Mouse (Mus musculus) lung, postnatal 14 days (tissue): ENCODE measurements around the gene Olfr1396.
A peak's percentile ranks its signal among the peaks of the same experiment; 100 is the strongest.

Experiments used
- DNase-seq: peaks from one replicate; pipeline ENCODE4 v3.0.0; 2021

The Olfr1396 gene

DNA sequence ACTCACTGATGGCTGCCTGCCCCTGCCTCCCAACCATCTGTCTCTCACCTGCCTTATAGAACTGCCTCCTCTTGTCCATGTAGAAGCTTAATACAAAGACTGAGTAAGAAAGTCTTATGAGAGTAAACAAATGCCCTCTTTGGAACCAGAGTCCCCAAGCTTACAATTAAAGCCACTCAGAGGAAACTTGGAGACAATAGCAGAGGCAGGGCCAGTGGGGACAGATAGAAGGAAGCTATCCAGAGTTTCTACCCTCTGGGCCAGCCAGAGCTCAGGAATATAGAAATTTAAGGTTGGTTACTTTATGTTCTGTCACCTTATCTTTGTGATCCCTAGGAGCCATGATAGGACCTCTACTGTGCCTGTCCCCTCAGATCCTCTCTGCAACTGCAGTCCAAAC is at the start of gene Olfr1396:
Gene Olfr1396, minus strand, starts transcription at position 101 of the 400 bp plus-strand sequence.
- DNase-seq: no peak

DNA sequence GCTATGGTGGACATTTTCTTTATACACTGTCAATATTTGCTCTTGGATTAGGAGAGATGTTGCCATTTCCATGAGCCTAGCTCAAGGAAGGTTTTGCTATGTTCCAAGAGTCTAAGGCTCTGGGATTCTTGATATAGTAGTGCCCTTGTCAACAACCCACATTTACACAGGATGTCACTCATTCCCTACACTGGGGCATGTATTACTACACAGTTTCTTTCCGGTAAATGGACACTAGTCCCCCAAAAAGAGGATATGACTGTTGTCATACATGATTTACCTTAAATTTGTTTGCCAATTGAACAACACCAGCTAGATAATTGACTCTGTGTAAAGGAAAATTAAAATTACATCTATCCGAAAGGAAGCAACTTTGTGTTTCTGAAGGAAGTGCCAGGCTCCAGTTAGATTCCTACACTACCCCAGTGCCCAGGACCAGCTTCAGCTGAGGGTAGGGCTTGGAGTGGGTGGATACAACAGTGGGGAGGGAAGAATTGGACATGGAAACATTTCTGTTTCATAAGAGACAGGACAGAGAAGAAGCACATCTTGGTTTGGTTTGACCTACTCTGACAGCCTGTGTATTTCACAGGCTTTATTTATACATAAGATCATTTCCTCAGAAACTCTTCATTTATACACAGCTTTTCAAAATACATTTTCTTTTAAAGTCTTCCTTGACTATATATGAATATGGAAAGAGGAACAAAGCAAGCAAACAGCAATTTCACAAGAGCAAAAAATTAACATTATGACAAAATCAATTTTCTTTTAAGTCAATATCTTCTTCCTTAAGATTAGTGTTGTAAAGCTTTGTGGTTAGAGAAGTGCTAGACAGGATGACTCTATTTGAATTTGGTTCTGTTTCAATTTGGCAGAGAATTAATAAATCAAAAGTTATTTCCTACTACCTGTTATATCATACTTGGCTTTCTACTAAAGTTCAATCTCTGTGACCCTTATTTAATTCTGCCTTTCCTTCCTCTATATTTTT is 42.4 kb upstream of the Olfr1396 start:
- DNase-seq: no peak

DNA sequence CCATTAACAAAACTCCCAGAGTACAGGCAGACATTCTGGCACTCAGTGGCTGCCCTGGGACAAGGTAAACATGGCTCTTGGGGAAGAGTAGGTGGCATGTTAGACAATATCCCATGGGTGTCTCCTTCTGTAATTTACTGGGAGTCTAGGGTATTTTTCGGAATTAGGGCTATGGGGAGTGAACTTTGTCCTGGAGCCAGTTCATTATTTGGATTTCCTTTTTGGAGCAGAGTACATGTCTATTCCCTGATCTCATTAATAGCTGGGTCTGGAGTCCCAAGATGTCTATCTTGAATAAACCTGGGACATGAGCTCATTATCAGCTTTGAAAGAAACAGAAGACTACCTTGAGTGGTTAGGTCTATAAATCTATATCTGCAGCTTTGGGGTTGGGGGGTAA is 39.4 kb upstream of the Olfr1396 start, which contains the start of gene Olfr1394:
Gene Olfr1394, plus strand, starts transcription at position 301 of the 400 bp plus-strand sequence.
- DNase-seq: no peak

DNA sequence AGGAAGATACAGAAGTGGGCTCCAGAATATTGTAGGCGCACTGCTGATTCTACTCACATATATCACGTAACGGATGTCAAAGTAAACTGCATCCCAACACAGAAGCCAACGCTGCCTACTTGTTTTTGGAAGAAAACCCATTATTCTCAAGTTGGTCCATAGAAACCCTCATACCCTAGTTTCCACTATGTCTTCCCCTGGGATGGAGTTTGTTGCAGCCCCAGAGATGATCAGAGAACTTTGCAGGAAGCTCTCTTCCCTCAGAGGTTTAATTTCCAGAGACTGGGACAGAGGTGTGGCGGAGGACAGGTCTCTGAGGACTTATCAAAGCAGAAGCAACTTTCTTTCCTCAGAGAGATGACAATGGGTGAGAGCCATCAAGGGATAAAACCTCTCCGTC is 27.3 kb upstream of the Olfr1396 start, which contains the start of gene Olfr1395:
Gene Olfr1395, plus strand, starts transcription at position 301 of the 400 bp plus-strand sequence.
- no peak for DNase-seq

DNA sequence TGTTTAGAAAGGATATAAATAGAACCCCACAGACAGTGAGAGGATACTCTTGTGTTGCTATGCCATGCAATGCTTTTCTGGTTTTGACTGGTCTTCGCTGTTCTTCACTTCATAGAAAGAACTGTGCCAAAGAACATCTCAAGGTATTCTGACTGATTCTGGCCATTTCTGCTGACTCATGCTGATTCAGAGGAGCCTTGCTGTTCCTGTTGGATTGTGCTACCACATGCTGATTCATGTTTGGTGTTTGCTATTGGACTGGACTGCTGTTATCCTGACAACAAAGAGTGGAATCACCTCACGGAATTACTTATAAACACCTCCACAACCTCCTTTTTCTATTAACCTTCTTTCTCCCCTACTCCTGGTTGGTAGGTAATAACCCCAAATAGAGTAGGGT is 9.5 kb upstream of the Olfr1396 start:
- DNase-seq: no peak

DNA sequence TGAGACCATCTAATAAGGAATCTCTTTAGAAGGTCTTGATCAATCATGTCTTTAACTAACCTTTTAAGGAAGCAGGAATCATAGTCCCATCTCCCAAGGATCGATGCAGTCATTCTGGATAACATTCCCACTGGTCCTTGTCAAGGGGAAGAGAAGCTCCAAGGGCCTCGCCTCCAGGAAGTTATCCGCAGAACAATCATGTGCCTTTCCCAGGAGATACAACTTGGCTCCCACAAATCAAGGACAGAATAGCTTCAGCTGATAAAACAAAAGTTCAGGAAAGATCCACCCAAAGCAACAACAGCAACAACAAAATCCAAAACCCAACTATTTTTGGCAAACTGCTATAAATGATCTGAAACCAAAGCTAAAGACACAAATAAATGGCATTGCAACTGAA is 5.0 kb upstream of the Olfr1396 start:
- DNase-seq: no peak

DNA sequence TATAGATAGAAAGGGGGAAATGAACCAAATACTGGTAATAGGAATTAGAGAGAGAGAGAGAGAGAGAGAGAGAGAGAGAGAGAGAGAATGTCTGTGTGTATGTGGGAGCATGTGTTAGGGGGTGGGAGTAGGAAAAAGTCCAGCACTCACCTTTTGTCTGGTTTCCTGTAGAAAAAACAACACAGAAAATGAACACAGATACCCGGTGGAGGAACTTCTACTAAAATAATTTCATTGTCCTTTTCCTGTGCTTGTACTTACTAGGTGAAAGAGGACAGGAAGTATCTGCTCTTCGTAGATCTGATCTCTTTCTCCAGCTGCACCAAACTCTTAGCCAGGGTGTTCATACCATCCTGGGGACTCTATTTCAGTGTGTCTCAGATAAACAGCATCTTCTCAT is 516 bp downstream of the Olfr1396 start:
- no peak for DNase-seq

DNA sequence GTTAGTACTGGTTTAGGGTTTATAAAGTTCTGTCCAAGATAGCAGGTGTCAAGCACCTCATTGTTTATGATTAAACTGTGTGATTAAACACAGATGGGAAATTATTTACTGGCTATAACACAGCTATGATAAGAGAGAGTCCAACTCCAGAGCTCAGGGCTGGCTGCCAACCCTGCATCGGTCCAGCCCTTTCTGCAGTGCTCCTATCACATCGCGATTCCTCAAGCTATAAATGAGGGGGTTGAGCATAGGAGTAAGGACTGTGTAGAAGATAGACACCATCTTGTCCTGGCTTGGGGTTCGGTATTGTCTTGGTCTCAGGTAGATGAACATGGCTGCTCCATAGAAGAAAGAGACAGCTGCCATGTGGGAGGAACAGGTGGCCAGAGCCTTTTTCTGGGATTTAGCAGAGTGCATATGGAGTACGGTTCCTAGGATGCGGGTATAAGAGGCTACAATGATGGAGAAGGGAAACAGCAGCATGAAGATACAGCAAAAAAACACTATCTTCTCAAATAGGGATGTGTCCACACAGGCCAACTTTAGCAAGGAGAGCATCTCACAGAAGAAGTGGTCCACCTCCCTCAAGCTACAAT is 2.0 kb downstream of the Olfr1396 start:
- DNase-seq: no peak

DNA sequence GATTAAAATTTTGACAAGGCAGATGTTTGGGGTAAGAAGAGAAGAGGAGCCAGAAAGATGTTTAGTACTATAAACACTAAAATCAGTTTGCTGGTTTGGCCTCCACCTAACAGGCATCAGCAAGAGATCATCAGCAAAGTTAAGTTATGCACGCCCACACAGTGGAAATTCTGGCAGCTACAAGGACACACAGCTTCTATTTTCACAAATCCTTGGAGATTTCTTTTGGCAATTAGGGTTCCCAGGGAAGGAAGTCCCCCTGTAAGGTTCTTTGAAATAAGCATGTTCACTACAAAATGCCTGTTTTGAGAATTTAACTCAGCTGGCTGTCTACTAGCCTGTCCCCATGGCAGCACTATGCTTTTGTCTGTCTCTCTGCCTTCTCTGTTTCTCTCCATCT is 3.7 kb downstream of the Olfr1396 start:
- DNase-seq: no peak

DNA sequence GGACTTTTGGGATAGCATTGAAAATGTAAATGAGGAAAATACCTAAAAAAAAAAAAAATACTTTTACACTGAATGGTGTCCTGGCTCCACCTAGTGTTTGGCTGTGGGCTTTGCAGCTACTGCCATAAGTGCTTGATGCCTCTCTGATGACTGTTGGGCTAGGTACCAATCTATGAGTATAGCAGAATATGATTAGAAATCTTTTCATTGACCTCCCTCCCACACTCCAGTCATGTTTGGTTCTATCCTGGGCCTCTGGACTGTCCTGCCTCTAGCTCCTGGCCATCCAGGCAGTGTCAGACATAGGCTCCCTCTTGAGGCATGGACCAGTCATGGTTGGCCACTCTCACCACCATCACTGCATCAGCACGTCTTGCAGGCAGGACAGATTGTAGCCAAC is 5.8 kb downstream of the Olfr1396 start:
- peak; percentile 47 for DNase-seq

DNA sequence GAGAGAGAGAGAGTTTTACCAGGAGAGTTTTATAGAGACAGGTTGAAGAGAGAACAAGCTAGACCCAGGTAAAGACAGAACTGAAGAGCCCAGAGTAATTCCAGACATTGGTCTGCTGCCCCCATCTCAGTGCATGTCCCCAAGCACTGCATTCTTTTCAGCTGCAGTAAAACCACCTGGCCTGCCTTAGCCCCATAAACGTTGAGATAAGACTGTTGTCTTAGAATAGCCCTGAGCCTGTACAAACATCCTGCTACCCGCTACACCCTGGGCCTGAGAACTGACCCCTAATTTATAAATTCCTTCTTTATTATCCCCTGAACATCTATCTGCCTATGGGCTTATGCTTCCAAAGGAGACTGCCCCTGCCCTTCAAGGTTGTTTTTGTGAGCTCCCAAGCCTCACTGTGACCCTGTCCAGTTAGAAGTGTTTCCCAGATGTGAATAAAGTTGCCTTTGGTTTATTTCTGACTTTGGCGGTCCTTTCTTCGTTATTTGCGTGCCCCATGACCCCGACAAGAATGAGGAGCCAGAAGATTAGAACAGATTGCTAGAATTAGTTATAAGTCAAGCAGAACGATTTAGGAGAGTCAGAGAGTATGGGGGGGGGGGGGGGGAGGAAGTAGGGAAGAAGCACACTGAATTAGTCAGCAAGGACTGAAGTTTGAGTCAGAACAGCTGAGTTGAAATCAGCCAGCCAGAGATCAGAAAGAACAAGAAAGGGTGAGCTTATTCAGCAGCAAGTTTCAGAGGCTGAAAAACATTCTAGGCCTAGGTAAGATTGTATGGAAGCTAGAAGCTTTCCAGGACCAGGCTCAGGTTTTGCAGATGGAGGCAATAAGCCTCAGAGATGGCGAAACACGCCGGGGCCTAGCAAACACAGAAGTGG is 6.8 kb downstream of the Olfr1396 start:
- no peak for DNase-seq

DNA sequence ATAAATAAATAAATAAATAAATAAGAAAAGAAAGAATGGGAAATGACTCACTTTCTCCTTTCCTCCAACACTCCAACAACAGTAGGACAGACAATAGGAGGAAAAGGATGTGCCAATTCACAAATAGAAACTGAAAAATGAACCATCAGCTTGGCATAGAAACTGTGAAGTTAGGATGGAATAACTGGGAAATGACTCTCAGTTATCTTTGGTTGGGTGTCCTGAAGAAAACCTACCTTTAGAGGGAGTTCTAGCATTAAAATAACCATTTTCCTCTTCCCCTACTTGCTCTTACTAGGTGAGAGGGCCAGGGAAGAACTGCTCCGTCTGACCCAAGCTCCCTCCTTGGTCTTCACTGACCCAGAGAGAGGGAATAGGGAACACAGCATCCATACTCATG is 8.9 kb downstream of the Olfr1396 start:
- DNase-seq: no peak

DNA sequence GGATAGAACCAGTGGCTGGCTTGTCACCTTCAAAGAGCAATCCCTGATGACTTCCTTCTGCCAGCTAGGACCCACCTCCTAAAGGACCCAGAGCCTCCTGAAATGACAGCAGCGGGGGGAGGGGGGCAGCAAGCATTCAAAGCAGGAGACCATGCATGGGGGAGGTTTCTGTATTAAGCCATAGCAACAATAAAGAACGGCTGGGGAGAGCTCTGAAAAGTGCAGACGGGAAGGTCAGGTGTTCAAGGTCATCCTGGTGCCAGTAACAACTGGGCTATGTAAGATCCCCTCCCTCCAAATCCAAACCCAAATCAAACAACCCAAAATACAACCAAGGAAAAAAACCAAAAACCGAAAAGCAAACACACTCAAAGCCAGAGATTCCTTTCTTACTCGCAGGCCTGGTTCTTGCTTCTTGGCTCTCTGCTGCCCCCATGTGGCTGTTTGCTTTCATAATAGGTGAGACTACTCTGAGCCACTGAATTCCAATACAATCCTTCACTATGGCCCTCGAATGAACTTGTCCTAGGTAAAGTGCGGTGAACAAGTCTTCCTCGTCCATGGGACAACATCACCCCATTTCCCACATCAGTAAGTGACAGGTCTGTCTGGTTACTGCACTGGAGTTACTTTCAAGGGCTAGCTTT is 11.5 kb downstream of the Olfr1396 start:
- DNase-seq: peak; percentile 96

DNA sequence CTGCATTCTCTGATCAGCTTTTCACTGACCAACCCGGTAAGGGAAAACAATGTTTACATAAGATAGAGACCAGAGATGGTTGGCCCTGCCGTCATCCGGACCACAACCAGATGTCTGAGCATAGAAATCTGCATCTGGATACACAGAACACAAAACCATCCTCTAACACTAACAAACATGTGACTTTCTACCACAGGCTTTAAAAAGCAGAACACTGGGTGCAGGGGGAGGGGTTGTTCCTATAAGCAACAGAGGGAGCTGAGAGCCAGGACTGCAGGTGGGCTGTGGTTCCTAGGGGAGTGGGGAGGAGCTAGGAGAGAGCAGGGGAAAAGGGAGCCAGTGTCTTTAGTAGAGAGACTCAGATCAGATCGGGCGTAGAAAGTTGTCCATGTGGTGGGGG is 13.2 kb downstream of the Olfr1396 start:
- no peak for DNase-seq

DNA sequence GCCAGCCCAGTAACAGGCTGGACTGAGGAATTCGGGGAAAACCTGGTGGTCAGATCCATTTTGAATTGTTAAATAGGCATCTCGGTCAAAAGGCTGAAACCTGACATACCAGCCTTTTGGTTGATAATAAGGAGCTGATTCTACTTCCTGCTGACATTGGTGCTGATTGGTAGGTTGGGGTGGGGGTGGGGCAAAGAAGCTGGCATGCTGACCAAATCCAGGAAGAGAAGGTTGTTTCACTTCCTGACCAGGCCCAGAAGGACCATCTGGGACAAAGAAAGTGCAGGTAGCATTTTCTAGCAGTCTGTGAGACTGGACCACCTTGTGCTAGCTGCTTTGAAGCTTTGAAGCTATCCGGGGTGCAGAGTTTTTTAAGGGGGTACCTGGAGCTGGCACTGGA is 14.3 kb downstream of the Olfr1396 start:
- no peak for DNase-seq

DNA sequence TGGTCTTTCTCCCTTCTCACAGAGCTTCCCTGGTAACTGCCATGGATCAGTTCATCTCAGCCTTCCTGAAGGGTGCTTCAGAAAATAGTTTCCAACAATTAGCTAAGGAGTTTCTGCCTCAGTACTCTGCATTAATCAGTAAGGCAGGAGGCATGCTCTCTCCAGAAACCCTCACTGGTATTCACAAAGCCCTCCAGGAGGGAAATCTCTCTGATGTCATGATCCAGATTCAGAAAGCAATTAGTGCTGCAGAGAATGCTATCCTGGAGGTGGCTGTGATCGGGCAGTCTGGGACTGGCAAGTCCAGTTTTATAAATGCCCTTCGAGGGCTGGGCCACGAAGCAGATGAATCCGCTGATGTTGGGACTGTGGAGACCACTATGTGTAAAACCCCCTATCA is 19.3 kb downstream of the Olfr1396 start:
- DNase-seq: no peak

DNA sequence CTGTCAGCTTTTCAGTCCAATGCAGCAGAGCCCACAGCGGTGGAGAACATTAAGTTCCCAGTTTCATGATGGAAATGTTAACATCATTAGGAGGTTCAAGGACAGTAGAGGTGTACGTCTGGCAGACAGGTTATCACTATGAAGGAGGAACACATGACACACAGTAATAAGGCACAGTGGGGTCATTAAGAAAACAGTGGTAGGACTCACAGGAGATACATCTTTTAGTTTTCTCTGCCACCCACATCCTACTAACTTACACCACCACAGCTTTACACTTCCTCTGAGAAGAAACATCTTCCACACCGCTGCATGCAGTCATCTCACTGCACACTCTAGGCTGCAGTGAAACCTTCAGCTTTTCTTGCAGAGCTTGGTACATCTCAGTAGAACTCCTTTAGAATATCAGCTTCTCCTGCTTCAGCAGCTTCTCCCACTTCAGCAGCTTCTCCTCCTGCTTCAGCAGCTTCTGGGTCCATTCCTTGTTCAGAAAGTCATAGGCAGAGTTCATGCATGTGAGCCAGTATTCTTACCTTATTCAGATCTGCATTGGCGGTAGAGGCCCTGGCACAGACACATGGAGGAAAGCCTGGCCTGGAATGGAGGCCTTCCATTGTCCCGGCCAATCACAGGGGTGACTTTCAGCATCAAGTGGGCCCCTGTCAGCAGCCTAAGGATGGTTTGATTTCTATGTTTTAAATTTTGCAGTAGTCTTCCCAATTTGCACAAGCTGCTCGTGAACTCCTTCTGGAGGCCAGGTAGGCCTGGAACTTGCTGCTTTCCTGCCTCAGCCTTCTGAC is 20.6 kb downstream of the Olfr1396 start:
- DNase-seq: no peak

DNA sequence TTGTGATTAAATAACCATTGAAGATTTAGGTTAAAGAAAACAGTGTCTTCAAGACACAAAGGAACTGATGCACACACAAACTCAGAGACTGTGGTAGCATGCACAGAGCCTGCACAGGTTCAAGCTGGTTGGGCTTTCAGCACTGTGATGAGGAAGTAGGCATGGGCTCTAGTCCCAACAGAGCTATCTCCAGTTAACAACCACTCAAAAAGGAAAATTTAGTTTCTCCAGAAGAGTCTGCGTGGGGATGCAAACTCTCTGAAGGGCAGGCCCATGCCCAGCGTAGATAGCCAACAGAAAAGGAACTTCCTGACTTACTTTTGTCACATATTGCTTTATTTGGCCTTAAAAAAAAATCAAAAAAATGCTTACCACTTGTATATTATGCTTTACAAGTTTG is 21.9 kb downstream of the Olfr1396 start:
- DNase-seq: no peak

DNA sequence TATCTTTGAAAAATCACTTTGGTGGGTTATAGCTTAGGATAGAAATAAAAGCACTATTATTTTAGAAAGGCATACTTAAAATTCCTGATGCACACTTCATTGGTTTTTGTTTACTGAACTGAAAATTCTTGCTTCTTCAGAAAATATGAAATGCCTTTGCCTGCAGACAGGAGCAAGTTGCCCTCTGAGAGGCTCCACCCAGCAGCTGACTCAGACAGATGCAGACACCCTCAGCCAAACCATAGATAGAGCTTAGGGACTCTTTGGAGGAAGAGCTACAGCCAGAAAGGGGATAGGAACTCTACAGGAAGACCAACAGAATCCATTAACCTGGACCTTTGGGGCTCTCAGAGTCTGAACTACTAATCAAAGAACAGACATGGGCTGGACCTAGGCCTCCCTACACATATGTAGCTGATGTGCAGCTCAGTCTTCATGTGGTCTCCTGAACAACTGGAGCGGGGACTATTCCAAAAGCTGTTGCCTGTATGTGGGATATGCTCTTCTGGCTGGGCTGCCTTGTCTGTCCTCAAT is 22.6 kb downstream of the Olfr1396 start:
- DNase-seq: no peak

DNA sequence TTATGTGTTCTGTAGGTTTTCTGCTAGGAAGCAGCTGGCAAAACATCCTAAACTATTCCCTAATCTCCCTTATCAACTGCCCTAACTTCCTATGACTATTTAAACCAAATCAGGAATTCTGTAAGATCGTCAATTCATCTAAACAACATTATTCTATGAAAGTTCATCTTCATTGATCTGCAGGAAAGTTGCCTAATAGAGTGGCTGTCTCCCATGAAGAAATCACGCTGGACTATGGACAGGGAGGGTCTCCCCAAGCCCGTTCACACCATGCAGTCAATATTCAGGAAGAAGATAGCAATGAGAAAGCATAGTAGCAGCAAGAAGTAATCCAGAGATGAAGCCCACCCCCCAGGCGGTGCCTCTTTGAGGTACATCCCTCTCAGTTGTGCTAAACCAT is 23.5 kb downstream of the Olfr1396 start:
- DNase-seq: no peak

DNA sequence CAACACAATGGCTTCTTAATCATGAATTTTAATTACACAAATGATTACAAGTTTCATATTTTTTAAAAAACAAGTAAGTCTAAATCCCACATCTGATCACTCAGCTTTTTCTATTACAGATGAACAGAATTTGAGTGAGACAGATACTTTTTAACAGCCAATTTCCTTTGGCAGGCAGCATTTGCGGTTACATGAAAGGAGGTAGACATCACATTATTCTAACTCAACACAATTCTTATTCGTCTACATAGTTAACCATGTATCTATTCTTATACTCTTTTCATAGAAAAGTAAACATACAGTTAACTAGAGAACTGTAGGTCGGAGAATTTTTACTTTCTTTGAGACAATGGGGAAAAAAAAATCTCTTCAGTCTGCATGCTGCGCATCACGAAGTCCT is 24.1 kb downstream of the Olfr1396 start:
- no peak for DNase-seq
